Mouse (Mus musculus) G1E (cell line): ENCODE measurements around the gene Rtn4rl1. TPM values are rescaled to one million over a fixed set of nuclear protein-coding genes. Genes with fewer than 3 reads are reported as not detected.
A peak's percentile ranks its signal among the peaks of the same experiment; 100 is the strongest.

Experiments used
- ATAC-seq: 2 replicates; pipeline ENCODE4 v1.8.0; 2016; ENCODE audit warnings: mild to moderate bottlenecking; ENCODE audit not compliant: insufficient number of reproducible peaks, poor library complexity, low FRiP score, severe bottlenecking; ENCODE audit errors: extremely low read depth
- DNase-seq: peaks from one replicate; pipeline ENCODE4 v3.0.0; 2012; ENCODE audit warnings: low spot score
- H3K27me3 ChIP-seq: 2 replicates; pipeline ENCODE4 v1.6.1; 2012; ENCODE audit warnings: mild to moderate bottlenecking, low read length, inconsistent platforms; ENCODE audit not compliant: insufficient read depth
- H3K36me3 ChIP-seq: replicated peaks from 2 replicates; pipeline ENCODE3; 2012; ENCODE audit warnings: mild to moderate bottlenecking, inconsistent platforms
- H3K4me1 ChIP-seq: 2 replicates; pipeline ENCODE4 v1.6.1; 2012; ENCODE audit warnings: low read depth, low read length, inconsistent platforms, mixed read lengths; ENCODE audit not compliant: insufficient read depth
- H3K4me3 ChIP-seq: 2 replicates; pipeline ENCODE4 v1.5.1; 2012; ENCODE audit warnings: low read depth, mild to moderate bottlenecking, inconsistent platforms, low read length, moderate library complexity, mixed read lengths
- H3K9me3 ChIP-seq: replicated peaks from 2 replicates; pipeline ENCODE4 v1.6.1; 2012; ENCODE audit warnings: inconsistent platforms
- CTCF ChIP-seq: IDR thresholded peaks from 2 replicates; pipeline ENCODE4 v1.5.1; 2012; ENCODE audit warnings: low read depth, low read length, inconsistent platforms, mixed read lengths
- GATA1 ChIP-seq: IDR thresholded peaks from 2 replicates; pipeline ENCODE4 v1.6.1; 2012; ENCODE audit warnings: borderline replicate concordance, low read length, inconsistent platforms, mixed read lengths
- GATA2 ChIP-seq: IDR thresholded peaks from 2 replicates; pipeline ENCODE4 v1.6.1; 2012; ENCODE audit warnings: low read depth, low read length, inconsistent platforms, borderline replicate concordance
- POLR2AphosphoS5 ChIP-seq: IDR thresholded peaks from 2 replicates; pipeline ENCODE4 v1.6.1; 2012; ENCODE audit warnings: low read depth, low read length, inconsistent platforms; ENCODE audit not compliant: insufficient replicate concordance
- TAL1 ChIP-seq: conservative IDR thresholded peaks from 2 replicates; pipeline ENCODE4 v1.6.1; 2012; ENCODE audit warnings: low read depth, low read length, inconsistent platforms, mixed read lengths
- polyA plus RNA-seq: library from polyadenylated mRNA; stranded (reverse); fragments of >175 nt; gene quantifications from 2 replicates; pipeline ENCODE4 v1.2.3, GENCODE M21; 2012
- total RNA-seq, 2 experiments: library from RNA; stranded (forward) in 1 of 2; stranded (reverse) in 1 of 2; fragments of 200-1000 nt in 1 of 2; fragments of >200 nt in 1 of 2; fragmentation: Nextera tagmentation in 1 of 2; gene quantifications; 2 replicates each; pipeline ENCODE4 v1.2.3; 2014 to 2017

Gene Rtn4rl1
- total and polyA plus RNA-seq, 3 experiments = not detected

DNA sequence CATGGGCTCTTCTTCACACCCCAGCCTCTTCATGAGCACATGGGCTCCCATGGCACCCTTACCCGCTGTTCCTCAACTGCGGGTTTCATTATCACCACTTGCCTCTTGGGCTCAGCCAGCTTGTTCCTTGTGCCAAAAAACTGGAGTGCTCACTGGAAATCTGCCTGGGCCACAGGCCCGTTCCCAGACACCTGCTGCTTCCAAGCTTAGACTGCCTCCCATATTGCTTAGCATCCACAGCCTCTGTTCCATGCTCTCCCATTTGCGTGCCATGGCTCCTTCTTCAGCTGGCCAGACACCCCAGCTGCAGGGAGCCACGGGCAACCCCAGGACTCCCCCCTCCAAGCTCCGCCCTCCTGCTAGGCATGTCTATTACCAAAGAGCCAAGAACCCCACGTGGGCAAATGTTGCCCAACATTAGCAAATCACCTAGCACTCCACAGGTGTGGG, 77.4 kb downstream of the Rtn4rl1 start:
- ATAC-seq = no peak
- H3K36me3 ChIP-seq = no peaks in the 10 kb centered on the region
- peaks cover 57% of the 10 kb centered on the region for H3K4me1 ChIP-seq
- H3K9me3 ChIP-seq = no peaks in the 10 kb centered on the region
- DNase-seq = no peak
- H3K4me3 ChIP-seq = peak overlapping the region; percentile 49; the same call in 1 of the 2 replicates
- H3K27me3 ChIP-seq = peaks cover 40% of the 10 kb centered on the region
- TF ChIP-seq POLR2AphosphoS5 (no peak), GATA1 (no peak), TAL1 (no peak), GATA2 (no peak), CTCF (no peak)

GRCm38 (mm10) chr11:75273466-75273865, 79.9 kb downstream of the Rtn4rl1 start:
- Histone ChIP-seq H3K4me3 (no peak overlapping the region), H3K36me3 (no peaks in the 10 kb centered on the region), H3K4me1 (peaks cover 49% of the 10 kb centered on the region), H3K9me3 (no peaks in the 10 kb centered on the region), H3K27me3 (peaks cover 35% of the 10 kb centered on the region)
- ATAC-seq = no peak
- no peak for DNase-seq
- no peak for TF ChIP-seq TAL1

DNA sequence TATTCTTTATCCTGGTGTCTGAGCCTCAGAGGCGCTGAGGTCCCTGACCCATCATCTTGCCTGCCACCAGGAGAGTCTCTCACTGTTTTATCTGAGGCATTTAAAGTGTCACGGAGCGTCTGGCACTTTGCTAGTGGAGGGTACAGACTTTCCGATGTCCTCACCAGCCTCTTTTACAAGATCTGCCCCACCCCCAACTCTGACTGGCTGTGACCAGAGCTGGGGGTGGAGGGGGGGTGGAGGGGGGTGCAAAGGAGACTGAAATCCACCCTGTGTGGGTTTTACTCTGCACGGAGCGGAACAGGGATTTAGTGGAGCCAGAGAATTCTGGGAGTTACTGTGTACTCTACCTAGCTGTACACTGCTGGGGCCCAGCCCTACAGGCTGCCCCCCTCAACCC, 81.5 kb downstream of the Rtn4rl1 start:
- TF ChIP-seq POLR2AphosphoS5 = no peak
- no peak for TF ChIP-seq CTCF
- TF ChIP-seq GATA2 = no peak
- TF ChIP-seq GATA1 = no peak
- no peak for TF ChIP-seq TAL1
- DNase-seq = no peak
- Histone ChIP-seq H3K4me1 (peaks cover 47% of the 10 kb centered on the region), H3K4me3 (no peak overlapping the region), H3K9me3 (no peaks in the 10 kb centered on the region), H3K36me3 (no peaks in the 10 kb centered on the region), H3K27me3 (peaks cover 35% of the 10 kb centered on the region)
- no peak for ATAC-seq

DNA sequence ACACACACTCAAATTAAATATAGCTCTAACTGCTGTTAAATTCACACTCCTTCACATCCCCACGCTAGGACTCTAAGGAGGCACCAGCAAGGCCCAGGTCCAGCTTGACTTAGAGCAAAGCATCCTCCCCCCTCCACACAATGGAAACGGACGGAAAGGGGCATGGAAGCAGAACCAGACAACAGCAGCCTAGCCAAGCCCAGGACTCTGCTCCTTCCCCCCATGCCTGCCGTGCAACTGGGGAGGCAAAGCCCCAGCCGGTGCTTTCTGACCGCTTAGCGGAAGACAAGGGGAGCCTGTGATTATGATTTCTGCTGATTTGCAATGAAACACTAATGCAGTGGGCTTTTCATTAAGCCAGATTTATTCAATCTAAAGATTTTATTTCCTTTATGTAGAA, 84.5 kb downstream of the Rtn4rl1 start:
- H3K27me3 ChIP-seq = peaks cover 54% of the 10 kb centered on the region
- no peak overlapping the region for H3K4me3 ChIP-seq
- TF ChIP-seq TAL1 (no peak), GATA2 (no peak), GATA1 (no peak), CTCF (no peak), POLR2AphosphoS5 (no peak)

GRCm38 (mm10) chr11:75279013-75279341, 85.4 kb downstream of the Rtn4rl1 start:
- no peak for TF ChIP-seq CTCF
- TF ChIP-seq GATA1 = no peak
- TF ChIP-seq TAL1 = no peak
- TF ChIP-seq POLR2AphosphoS5 = no peak
- no peak for TF ChIP-seq GATA2
- Histone ChIP-seq H3K4me1 (peaks cover 45% of the 10 kb centered on the region), H3K36me3 (no peaks in the 10 kb centered on the region), H3K27me3 (peaks cover 48% of the 10 kb centered on the region), H3K4me3 (peak overlapping the region; percentile 59; the same call in 1 of the 2 replicates), H3K9me3 (no peaks in the 10 kb centered on the region)
- DNase-seq = no peak
- ATAC-seq = no peak

More for the DNA sequence above, 84.5 kb downstream of the Rtn4rl1 start:
- no peak for ATAC-seq
- Histone ChIP-seq H3K4me1 (peaks cover 48% of the 10 kb centered on the region), H3K9me3 (no peaks in the 10 kb centered on the region), H3K36me3 (no peaks in the 10 kb centered on the region)
- DNase-seq = no peak

GRCm38 (mm10) chr11:75279342-75280065, 85.9 kb downstream of the Rtn4rl1 start:
- H3K4me3 ChIP-seq = peak overlapping the region; percentile 59; the same call in 1 of the 2 replicates
- peaks cover 47% of the 10 kb centered on the region for H3K27me3 ChIP-seq
- TF ChIP-seq CTCF = no peak
- TF ChIP-seq GATA2 = no peak
- TF ChIP-seq POLR2AphosphoS5 = no peak
- no peak for TF ChIP-seq GATA1
- TF ChIP-seq TAL1 = no peak
- no peaks in the 10 kb centered on the region for H3K36me3 ChIP-seq
- ATAC-seq = peak; percentile 45; the same call in 1 of the 2 replicates
- DNase-seq = peak; percentile 52
- no peaks in the 10 kb centered on the region for H3K9me3 ChIP-seq
- H3K4me1 ChIP-seq = peaks cover 42% of the 10 kb centered on the region

- Histone ChIP-seq H3K4me3 (no peak overlapping the region), H3K4me1 (peaks cover 37% of the 10 kb centered on the region), H3K9me3 (no peaks in the 10 kb centered on the region), H3K27me3 (peaks cover 46% of the 10 kb centered on the region), H3K36me3 (no peaks in the 10 kb centered on the region)
- no peak for ATAC-seq
- no peak for TF ChIP-seq POLR2AphosphoS5
- no peak for TF ChIP-seq GATA1
- no peak for TF ChIP-seq CTCF
- TF ChIP-seq TAL1 = no peak
- TF ChIP-seq GATA2 = no peak
- no peak for DNase-seq
Observed at GRCm38 (mm10) chr11:75280066-75280410, 86.5 kb downstream of the Rtn4rl1 start.
